Mouse (Mus musculus): ENCODE measurements at regions not wholly inside any gene's neighbourhood (a gene's known extent, or its start where the extent isn't known, plus 50 kb on each side); places are given as distances from the start of the nearest gene placed in this dataset.

GRCm38 (mm10) chr5:100976736-100977135, 131.2 kb downstream of the Gpat3 start:
- Histone ChIP-seq H3K27me3 (ENCODE audit: control insufficient read depth, insufficient read depth, low read depth, low read length) (no peaks in the 10 kb centered on the region), H3K4me1 (replicated peaks; ENCODE audit: control insufficient read depth, insufficient read depth, low read length) (no peaks in the 10 kb centered on the region), H3K4me3 (ENCODE audit: low read length) (no peak overlapping the region), H3K9me3 (ENCODE audit: control insufficient read depth, low read length) (no peaks in the 10 kb centered on the region), H3K27ac (ENCODE audit: low read length) (no peak overlapping the region), H3K9ac (ENCODE audit: low read length) (no peak overlapping the region), H3K36me3 (ENCODE audit: control insufficient read depth, insufficient read depth, low read length) (no peaks in the 10 kb centered on the region), H3K4me2 (ENCODE audit: low read depth, low read length) (no peak overlapping the region)
- 67% methylated on average over 2 of the region's 2 CpGs for WGBS
- ATAC-seq (ENCODE audit: low read depth), result no peak

DNA sequence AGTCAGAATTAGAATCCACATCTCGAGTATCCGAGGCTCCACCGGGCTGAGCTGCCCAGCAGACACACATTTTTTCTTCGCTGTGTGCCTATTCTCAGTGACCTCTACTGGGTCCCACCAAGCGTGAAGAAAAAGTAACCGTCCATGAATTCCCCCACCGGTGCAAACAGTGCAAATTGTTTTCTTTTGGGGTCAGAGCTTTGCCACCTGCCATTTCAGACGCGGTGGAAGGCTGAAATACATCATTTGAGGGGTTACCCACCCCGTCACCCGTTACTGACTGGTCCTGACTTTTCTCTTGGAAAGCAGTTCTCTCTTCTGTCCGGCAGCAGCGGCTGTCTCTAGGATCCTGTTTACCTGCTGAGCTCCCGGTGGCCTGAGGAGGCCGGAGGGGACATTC, 105.7 kb downstream of the Gpat3 start:
- Histone ChIP-seq H3K4me1 (replicated peaks; ENCODE audit: control insufficient read depth, insufficient read depth, low read length) (no peaks in the 10 kb centered on the region), H3K4me2 (ENCODE audit: low read depth, low read length) (no peak overlapping the region), H3K27me3 (ENCODE audit: control insufficient read depth, insufficient read depth, low read depth, low read length) (no peaks in the 10 kb centered on the region), H3K36me3 (ENCODE audit: control insufficient read depth, insufficient read depth, low read length) (no peaks in the 10 kb centered on the region), H3K9me3 (ENCODE audit: control insufficient read depth, low read length) (no peaks in the 10 kb centered on the region), H3K4me3 (ENCODE audit: low read length) (no peak overlapping the region), H3K27ac (ENCODE audit: low read length) (no peak overlapping the region), H3K9ac (ENCODE audit: low read length) (no peak overlapping the region)
- no peak for ATAC-seq (ENCODE audit: low read depth)
- WGBS, result 45% methylated on average over 15 of the region's 15 CpGs
